Mouse (Mus musculus) brain, embryonic 18.5 days (tissue): ENCODE results near the gene Mta3.

ENCODE experiments used
- DNase-seq: peaks from one replicate; pipeline ENCODE4 v3.0.0-alpha.2; 2012; ENCODE audit warnings: low read depth, low spot score

The Mta3 gene

DNA sequence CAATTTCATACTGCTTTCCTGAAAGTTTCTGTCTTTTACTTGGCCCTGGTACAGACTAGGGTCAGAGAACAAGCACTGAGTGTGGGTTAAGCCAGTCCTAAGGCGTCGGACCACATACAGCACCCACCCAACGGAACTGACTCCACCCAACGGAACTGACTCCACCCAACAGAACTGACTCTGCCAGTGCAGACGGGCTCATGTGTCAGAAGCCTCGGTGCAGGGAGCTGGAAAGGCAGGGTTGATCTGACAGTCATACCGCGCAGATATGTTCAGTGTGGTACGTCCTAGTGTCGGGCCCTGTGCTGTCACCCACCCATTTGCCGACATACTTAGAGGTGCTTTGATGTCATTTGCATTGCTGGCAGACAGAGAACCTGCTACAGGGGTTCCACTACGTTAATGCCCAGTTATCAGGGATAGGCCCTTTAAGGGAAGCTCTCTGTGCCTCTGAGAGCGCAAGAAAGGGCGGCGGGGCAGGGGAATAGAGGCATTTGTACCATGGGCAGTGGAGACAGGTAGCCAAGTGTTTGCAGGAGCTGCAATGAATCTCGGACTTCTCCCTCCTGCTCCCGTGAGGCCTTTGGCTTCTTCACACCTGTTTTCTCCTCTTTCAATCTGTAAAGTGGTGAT lies 103.3 kb downstream of the Mta3 start:
- no peak for DNase-seq

DNA sequence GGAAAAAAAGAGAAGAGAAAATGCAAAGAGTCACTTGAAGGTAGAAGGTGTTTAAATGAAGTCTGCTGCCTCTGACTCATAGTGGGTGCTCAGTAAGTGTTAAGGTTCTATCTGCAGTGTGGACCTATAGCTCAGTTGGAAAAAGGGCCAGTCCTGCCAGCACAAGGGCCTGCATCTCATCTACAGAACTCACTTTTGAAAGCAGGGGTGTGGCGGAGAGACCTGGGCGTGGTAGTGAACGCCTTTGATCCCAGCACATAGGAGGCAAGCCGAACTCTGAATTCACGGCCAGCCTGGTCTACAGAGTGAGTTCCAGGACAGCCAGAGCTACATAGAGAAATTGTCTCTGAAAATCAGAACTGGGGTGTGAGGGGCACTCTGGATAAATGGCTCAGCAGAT lies 104.3 kb downstream of the Mta3 start:
- DNase-seq, result no peak

GRCm38 (mm10) chr17:83812200-83812944 lies 106.4 kb downstream of the Mta3 start:
- DNase-seq, result no peak

GRCm38 (mm10) chr17:83813050-83813449 lies 107.1 kb downstream of the Mta3 start:
- no peak for DNase-seq

- no peak for DNase-seq
These were observed 111.0 kb downstream of the Mta3 start for GRCm38 (mm10) chr17:83816996-83817395.

- DNase-seq, result no peak
These were observed 113.5 kb downstream of the Mta3 start for GRCm38 (mm10) chr17:83819503-83819902.

DNA sequence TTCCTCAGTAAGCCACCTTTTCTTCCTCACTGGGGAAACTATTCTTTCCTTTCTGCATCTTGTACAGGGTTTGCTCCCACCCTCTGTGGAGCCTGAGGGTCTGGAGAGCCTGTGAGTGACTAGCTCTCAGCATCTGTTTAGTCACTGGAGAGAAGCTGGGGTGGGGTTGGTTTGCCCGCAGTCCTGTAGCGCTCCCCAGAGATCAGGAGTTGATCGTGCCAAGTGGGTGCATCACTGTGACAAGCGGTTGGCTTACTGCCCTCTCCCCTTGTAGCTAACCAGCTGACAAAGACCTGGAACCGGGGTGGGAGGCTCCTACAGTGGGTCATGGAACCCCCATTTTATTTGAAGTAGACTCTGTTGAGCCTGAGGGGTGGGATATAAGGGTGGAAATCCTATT lies 114.7 kb downstream of the Mta3 start:
- no peak for DNase-seq

DNA sequence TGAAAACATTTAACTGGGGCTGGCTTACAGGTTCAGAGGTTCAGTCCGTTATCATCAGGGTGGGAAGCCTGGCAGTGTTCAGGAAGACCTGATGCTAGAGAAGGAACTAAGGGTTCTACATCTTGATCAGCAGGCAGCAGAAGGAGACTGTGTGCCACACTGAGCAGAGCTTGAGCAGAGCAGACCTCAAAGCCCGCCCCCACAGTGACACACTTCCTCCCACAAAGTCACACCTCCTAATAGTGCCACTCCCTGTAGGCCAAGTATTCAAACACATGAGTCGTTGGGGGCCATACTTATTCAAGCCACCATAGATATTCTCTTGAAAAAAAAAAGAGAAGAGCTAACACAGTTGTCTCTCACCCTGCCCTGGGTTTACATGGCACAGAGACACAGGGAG lies 115.9 kb downstream of the Mta3 start:
- DNase-seq, result no peak

DNA sequence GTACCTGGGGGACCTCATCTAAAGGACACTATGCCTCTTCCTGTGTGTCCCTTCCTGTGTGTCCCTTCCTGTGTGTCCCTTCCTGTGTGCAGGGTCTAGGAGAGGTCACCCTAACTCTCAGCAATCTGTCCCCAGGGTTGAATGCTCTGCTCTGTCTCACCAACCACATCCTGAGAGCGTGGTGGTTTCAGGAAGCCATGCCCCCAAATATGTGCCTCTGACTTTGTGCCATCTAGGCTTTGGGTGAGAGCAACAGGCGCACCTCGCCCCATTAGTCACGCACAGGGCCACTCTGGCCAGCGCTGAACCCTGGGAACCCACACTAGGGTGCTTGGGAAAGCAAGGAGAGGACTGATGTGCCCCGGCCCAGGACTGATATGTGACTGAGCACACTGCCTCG lies 117.9 kb downstream of the Mta3 start:
- DNase-seq, result no peak

DNA sequence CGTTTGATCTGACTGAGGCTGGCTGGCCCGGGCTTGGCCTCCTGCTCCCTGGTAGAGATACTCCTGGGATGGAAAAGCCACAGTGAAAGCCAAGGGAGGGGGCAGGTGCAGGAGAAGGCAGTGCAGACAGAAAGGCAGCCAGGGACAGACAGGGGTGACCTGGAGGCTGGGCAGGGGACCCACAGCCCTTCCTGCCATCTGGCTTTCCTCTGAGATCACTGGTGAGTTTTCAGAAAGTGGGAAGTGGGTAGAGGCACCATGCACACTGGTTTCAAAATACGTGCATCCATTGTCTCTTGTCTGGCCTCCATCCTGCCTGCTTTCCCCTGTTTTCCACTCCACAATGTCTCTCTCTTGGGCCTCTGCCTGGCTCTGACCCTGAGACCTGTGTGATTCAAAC lies 123.4 kb downstream of the Mta3 start:
- no peak for DNase-seq

DNA sequence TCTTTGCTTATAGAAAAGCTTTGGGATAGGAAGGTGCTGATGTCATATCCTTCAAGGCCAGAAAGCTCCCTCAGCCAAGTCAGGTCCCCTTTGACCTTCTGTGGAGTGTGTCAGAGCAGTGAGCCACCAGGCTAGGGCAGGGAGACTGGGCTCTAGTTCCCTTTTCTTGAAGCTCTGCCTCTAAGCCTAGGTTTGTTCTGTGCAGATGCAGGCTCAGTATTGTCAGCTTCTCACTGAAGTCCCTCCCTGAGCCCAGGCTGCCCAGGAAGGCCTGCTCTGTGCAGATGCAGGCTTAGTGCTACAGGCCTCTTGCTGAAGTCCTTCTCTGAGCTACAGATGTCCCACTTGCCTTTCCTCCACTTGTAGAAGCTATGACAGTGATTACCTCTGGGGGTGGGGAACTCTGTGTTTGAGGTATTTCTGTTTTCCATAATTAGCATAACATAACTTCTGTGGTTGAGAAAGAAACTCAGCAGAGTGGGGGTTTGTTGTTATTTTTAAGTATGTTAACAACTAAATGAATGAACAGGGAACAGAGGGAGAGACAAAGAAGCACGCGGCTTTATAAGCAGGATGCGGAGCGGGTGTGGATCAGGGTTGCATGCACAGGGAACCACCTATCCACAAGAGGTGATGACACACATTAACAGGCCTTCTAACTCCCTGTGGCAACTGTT lies 124.8 kb downstream of the Mta3 start:
- no peak for DNase-seq

- DNase-seq, result no peak
These were observed 128.2 kb downstream of the Mta3 start for GRCm38 (mm10) chr17:83834120-83834519.

GRCm38 (mm10) chr17:83836048-83836447 lies 130.1 kb downstream of the Mta3 start:
- no peak for DNase-seq

DNA sequence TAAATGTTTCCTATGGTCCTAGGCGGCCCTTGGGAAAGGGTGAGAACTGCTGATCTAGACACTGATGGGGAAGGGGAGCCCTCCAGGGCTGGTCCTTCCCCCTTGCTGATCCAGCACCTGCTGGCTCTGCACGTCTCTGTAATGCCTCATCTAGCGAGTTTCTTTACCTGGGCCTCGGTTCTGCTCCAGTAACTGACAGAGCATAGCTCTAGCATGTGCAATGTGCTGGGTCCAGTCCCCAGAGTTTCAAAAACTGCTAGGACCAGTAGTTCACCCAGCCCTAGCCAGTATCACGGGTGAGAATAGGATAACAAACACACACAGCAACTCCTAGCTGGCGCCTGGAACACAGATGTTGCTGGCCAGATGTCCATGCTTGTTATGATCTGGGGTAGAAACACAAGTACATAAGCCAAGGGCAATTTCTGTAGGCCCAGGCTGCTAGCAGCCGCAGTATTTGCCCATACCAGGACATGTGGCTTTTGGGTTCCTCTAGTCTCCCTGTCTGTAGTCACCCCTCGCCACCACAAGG lies 131.8 kb downstream of the Mta3 start:
- DNase-seq, result no peak

GRCm38 (mm10) chr17:83839132-83839531 lies 133.2 kb downstream of the Mta3 start:
- no peak for DNase-seq

DNA sequence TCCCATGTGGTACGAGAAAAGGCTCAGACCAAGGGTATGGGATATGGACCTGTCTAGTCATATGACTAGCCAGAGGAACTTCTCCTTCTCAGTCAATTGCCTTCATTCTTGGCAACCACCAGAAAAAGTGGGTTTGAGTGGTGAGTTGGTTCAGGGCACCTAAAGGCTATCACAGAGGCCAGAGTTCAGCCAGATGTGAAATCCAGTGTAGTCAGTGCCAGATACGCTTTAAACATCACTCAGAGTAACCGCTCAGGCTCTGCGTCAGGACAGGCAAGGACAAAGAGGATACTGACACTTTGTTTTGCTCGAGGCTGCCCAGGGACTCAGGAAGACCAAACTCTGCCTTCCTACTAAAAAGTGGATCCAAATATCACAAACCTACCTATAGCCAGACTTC lies 135.0 kb downstream of the Mta3 start:
- DNase-seq, result no peak

GRCm38 (mm10) chr17:83843780-83844179 lies 137.8 kb downstream of the Mta3 start:
- no peak for DNase-seq

- no peak for DNase-seq
These were observed 139.6 kb downstream of the Mta3 start for GRCm38 (mm10) chr17:83845538-83845937.

DNA sequence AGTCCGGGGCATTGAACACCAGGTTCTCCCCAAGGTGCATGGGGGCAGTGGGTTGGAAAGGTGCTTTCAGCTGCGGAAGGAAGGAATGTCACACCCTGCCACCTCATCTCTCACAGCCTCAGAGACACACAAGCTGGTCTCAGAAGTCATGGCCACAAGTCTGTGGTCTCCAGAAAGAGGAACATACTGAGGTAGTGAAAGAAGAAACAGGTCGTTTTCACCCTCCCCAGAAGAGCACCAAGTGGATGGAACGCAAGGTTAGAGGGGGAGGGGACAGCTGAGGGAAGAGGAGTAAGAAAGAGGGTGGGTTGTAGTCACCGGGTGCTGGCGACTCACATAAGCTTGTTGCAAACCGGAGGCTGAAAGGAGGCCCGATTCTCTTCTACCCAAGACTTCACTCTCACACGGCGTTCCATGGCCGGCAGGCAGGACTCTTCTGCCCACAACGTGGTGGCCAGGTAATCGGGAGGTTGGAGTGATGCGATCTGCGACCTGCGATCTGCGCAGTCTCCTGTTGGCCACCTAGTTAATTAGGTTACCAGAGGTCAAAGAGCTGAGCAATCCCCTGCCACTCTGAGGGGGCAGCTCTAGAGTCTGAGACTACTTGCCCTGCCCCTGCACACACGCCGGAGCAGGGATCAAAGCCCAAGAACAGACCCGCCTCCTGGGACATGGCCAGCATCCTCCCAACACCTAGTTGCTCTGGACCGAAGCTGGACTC lies 140.5 kb downstream of the Mta3 start:
- no peak for DNase-seq

DNA sequence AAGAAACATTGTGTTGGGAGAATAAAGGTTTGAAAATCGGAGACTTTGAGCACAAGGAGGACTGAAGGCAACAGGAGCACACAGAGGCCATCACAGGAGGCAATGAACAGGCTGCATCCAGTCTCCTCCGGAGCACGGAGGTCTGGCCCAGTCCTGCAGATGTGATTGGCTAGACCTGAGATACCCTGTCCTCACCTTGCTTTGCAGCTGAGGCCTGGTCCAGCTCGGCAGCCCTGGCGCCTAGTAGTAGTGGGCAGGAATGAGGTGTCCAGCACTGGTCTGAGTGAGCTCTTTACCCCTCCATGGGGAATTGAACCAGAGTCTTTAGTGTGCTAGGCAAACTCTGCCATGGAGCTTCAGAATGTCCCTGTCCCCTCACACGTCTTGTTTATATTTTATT lies 141.1 kb downstream of the Mta3 start:
- DNase-seq, result no peak

DNA sequence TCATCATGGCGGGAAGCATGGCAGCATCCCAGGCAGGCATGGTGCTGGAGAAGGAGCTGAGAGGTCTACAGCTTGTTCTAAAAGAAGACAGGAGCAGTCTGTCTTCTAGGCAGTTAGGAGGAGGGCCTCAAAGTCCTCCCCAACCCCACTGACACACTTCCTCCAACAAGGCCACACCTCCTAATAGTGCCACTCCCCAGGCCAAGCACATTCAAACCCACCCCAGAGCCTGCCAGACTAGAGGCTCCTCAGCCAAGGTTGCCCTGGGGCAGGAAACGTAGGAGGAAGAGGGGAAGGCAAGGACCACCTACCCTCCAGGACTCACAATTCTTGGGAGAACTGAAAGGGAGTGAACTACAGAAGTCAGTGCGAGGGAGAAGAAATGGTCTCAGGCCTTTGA lies 141.9 kb downstream of the Mta3 start, which contains the start of gene Haao:
TSS of gene Haao (minus strand) at position 149 of the 400 bp plus-strand sequence.
- DNase-seq, result no peak

DNA sequence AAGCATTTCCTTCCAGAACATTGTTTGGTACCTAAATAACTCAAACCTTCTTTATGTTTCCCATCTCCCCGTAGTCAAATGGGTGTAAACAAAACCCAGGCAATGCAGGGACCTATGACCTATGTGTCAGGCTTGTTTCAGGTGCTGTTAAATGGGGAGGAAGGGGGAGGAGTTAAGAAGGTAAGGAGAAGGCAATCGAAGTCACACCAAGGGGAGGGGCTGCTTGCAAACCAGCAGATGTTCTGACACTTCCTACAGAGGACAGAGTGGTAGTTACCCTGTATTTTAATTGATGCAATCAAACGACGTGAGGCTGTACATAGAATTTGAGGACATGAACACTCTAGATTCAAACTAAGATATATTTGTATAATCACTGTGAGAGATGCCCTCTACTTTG lies 142.5 kb downstream of the Mta3 start:
- DNase-seq, result no peak
